Mouse (Mus musculus): Measurements from ENCODE around the gene Sec24c. TPM values are rescaled to one million over a fixed set of nuclear protein-coding genes. Genes with fewer than 3 reads are reported as not detected.
A peak's percentile ranks its signal among the peaks of the same experiment; 100 is the strongest.

Gene Sec24c
- polyA plus RNA-seq, 1 experiment from 2014 or later: 103 TPM

DNA sequence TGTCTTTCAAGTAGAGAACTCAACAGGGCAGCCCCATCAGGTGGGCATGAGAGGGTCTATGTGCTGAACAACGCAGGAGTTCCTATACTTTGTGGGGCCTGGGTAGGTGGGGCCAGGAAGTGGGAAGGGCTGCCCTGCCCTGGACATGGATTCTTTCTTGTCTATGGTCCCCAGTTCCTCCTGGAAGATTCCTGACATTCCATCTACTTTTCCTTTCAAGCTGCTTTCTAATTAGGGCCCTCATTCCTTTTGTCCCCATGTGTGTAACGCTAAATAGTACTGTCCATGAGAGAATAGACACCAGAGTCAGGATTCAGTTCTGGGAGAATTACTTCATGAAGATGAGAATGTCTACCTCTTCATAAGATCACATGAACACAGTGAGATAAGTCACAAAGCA is 10.5 kb upstream of the Sec24c start:
- H3K4me3 ChIP-seq: no peak overlapping the region
- no peak overlapping the region for H3K27ac ChIP-seq (replicated peaks)
- 78% methylated on average over 2 of the region's 2 CpGs for WGBS
- no peaks in the 10 kb centered on the region for H3K9me3 ChIP-seq (replicated peaks)
- H3K27me3 ChIP-seq (ENCODE audit: low read depth, poor library complexity, severe bottlenecking): peaks cover 49% of the 10 kb centered on the region
- no peak for DNase-seq (ENCODE audit: low spot score)
- H3K36me3 ChIP-seq: no peaks in the 10 kb centered on the region
- H3K4me1 ChIP-seq: peaks cover 28% of the 10 kb centered on the region

DNA sequence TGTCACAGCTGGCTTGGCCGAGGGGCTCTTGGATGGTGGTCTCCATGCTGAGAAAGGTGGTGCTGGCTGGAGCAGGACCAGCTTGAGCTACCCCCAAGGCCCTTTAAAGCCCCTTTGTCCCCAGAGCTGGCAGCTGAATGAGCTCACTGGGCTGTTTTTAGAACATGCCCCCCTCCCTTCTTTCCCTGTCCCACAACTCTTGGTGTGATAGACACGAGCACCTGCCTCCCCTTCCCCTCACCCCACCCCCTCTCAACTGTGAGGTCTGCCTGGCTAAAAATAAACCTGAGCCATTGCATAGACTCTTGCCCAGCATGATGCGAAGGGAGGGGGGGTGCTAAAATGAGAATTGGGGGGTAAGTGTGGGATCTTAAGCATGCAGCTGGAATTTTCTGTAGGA is 9.7 kb upstream of the Sec24c start:
- 71% methylated on average over 3 of the region's 3 CpGs for WGBS
- peaks cover 56% of the 10 kb centered on the region for H3K27me3 ChIP-seq (ENCODE audit: low read depth, poor library complexity, severe bottlenecking)
- no peaks in the 10 kb centered on the region for H3K9me3 ChIP-seq (replicated peaks)
- no peak overlapping the region for H3K4me3 ChIP-seq
- H3K4me1 ChIP-seq: peaks cover 28% of the 10 kb centered on the region
- H3K36me3 ChIP-seq: no peaks in the 10 kb centered on the region
- no peak for DNase-seq (ENCODE audit: low spot score)
- H3K27ac ChIP-seq (replicated peaks): no peak overlapping the region

DNA sequence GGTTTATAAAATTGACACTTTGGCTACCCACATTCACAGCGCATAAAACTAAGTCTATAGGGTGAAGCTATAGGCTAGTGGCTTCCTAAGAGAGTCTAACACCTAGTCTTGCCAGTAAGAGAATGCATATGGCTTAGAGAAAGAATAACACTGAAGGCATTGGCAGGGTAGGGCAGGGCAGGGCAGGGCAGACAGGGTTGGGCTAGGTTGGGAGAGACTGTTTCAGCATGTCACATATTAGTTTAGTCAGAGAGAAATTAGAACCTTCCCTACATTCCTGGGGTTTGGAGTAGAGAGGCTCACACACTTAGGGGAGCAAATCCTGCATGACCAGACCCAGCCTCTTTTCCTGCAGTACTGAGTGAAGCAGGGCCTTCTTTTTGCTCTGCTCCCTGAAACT is 6.6 kb upstream of the Sec24c start:
- Histone ChIP-seq H3K9me3 (replicated peaks) (no peaks in the 10 kb centered on the region), H3K4me3 (no peak overlapping the region), H3K4me1 (peaks cover 8% of the 10 kb centered on the region), H3K27ac (replicated peaks) (no peak overlapping the region), H3K36me3 (no peaks in the 10 kb centered on the region), H3K27me3 (ENCODE audit: low read depth, poor library complexity, severe bottlenecking) (peaks cover 43% of the 10 kb centered on the region)
- no peak for DNase-seq (ENCODE audit: low spot score)
- WGBS: 70% methylated on average over 1 of the region's 1 CpGs

DNA sequence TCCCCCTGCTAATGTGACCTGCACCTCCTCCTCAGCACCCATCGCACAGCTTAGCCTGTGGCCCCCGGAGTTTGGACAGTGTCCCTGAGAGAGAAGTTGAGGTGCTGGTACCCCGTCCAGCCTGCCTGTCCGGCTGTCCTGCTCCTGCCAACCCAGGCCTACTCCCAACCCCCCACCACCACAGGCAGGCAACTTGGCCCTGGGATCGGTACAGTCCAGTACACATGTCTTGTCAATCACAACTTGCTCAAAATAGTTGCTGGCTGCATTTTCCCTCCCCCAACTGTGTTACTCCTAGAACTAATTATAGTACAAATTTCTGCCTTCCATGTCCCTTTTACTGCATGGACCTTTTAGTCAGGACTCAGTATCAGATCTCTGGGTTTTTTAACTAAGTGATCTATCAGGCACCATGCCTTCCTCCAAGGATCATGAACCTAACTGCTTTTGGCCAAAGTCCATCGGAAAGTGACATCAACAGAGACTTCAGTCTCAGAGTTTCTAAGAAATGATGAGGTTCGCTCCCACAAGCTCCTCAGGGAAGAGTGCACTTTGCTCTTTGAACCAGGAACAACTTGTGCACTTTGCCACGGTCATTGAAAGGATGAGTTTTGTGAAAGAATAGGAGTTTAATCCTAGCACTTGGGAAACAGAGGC is 5.8 kb upstream of the Sec24c start, which contains the start of gene Synpo2l:
TSS of gene Synpo2l (minus strand) at position 201 of the 657 bp plus-strand sequence.
- H3K4me3 ChIP-seq: no peak within 1 kb of the TSS
- no peaks in the 10 kb centered on the region for H3K36me3 ChIP-seq
- no peaks in the 10 kb centered on the region for H3K9me3 ChIP-seq (replicated peaks)
- peaks cover 35% of the 10 kb centered on the region for H3K27me3 ChIP-seq (ENCODE audit: low read depth, poor library complexity, severe bottlenecking)
- DNase-seq (ENCODE audit: low spot score): no peak
- no peak within 1 kb of the TSS for H3K27ac ChIP-seq (replicated peaks)
- 87% methylated on average over 8 of the region's 8 CpGs for WGBS
- peaks cover 6% of the 10 kb centered on the region for H3K4me1 ChIP-seq

DNA sequence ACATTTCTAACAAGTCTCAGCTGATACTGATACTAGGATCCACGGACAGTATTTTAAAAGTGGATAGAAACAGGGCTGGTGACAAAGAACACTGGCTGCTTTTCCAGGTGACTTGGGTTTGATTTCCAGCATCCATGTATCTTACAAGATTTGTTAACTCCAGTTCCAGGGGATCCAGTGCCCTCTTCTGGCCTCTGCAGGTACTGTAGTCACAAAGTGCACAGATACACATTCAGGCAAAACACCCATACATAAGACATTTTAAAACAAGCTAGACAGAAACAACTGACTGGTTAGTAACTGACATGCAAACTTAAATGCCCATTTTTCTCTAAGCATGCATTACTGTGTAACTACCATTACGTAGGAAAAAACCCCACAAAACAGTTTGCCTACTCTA is 1.1 kb upstream of the Sec24c start:
- H3K27me3 ChIP-seq (ENCODE audit: low read depth, poor library complexity, severe bottlenecking): peaks cover 13% of the 10 kb centered on the region; the same call in 1 of the 2 replicates
- H3K36me3 ChIP-seq: peaks cover 25% of the 10 kb centered on the region
- H3K4me1 ChIP-seq: peaks cover 14% of the 10 kb centered on the region
- 92% methylated on average over 2 of the region's 2 CpGs for WGBS
- H3K27ac ChIP-seq (replicated peaks): no peak overlapping the region
- peak overlapping the region; percentile 84; the same call in 1 of the 2 replicates for H3K4me3 ChIP-seq
- peak; percentile 26 for DNase-seq (ENCODE audit: low spot score)
- no peaks in the 10 kb centered on the region for H3K9me3 ChIP-seq (replicated peaks)

DNA sequence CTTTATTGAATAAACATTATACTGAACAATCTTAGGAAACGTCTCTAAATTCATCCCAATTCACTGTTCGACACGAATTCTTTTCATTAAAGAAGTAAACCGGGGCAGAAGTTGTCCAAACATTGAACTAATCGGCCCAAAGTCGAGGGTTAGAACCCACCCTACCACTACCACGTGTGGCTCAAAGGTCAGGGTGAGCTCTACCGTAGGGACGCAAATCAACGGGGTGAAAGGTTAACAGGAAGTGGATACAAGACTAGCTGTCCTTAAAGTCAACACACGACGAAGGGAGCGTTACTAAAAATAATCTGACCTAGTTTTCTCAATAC is 409 bp upstream of the Sec24c start:
- Histone ChIP-seq H3K9me3 (replicated peaks) (no peaks in the 10 kb centered on the region), H3K27ac (replicated peaks) (peak overlapping the region; percentile 90), H3K4me3 (peak overlapping the region; percentile 84), H3K27me3 (ENCODE audit: low read depth, poor library complexity, severe bottlenecking) (peaks cover 11% of the 10 kb centered on the region; the same call in 1 of the 2 replicates), H3K36me3 (peaks cover 33% of the 10 kb centered on the region), H3K4me1 (peaks cover 14% of the 10 kb centered on the region)
- WGBS: 11% methylated on average over 13 of the region's 13 CpGs
- DNase-seq (ENCODE audit: low spot score): peak; percentile 22

DNA sequence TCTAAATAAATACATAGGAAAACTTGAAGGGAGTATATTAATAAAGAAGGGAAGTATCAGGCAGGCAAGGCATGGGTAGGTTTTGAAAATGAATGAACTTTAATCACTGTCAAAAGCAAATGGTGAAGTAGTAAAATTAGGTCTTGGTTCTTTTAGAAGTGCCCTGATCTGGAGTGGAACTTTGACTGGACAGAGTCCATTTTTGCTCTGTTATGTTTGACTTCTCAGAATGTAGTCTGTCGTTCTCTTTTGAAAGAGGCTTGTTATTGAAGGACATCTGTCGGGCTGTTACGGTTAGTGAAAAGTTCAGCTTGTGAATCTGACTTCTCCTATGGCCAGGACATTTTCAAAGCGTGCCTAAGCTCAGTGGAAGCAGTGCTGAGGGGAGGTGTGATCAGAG is 3.8 kb downstream of the Sec24c start:
- 95% methylated on average over 4 of the region's 4 CpGs for WGBS
- Histone ChIP-seq H3K4me1 (peaks cover 14% of the 10 kb centered on the region), H3K4me3 (no peak overlapping the region), H3K27ac (replicated peaks) (no peak overlapping the region), H3K27me3 (ENCODE audit: low read depth, poor library complexity, severe bottlenecking) (no peaks in the 10 kb centered on the region), H3K36me3 (peaks cover 75% of the 10 kb centered on the region), H3K9me3 (replicated peaks) (no peaks in the 10 kb centered on the region)
- no peak for DNase-seq (ENCODE audit: low spot score)

DNA sequence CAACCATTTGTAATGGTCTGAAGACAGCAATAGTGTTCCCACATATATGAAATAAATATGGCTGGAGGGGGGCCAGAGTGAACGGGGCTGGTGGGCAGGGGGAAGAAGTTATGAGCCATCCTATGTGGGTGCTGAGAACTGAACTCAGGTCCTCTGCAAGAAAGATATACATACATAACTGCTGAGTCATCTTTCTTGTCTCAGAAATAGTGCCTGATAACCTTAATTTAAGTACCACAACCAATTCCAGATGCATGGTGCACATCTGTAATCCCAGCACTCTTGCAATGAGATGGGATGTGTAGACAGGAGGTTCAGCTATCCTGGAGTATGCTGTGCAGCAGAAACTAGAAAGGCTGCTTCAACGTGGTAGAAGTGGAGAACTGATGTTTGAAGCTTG is 7.6 kb downstream of the Sec24c start:
- DNase-seq (ENCODE audit: low spot score): no peak
- WGBS: 90% methylated on average over 2 of the region's 2 CpGs
- Histone ChIP-seq H3K27ac (replicated peaks) (no peak overlapping the region), H3K9me3 (replicated peaks) (no peaks in the 10 kb centered on the region), H3K4me1 (no peaks in the 10 kb centered on the region), H3K36me3 (peaks cover 100% of the 10 kb centered on the region), H3K27me3 (ENCODE audit: low read depth, poor library complexity, severe bottlenecking) (no peaks in the 10 kb centered on the region), H3K4me3 (no peak overlapping the region)

DNA sequence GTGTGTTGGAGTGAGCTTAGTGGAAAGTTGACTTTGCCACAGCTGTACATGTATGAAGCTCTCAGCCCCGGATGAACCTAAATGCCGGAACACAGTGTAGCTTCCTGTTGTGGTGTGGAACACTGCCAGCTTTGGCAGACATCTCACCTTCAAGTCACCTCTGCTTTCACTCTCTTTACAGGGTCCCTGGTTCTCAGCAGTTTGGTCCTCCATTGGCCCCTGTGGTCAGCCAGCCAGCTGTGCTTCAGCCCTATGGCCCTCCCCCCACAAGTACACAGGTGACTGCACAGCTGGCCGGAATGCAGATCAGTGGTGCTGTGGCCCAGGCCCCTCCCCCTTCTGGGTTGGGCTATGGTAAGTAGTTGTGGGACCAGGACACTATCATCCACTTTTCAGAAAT is 8.4 kb downstream of the Sec24c start:
- Histone ChIP-seq H3K4me3 (no peak overlapping the region), H3K27me3 (ENCODE audit: low read depth, poor library complexity, severe bottlenecking) (no peaks in the 10 kb centered on the region), H3K27ac (replicated peaks) (no peak overlapping the region), H3K4me1 (no peaks in the 10 kb centered on the region), H3K9me3 (replicated peaks) (no peaks in the 10 kb centered on the region), H3K36me3 (peaks cover 100% of the 10 kb centered on the region)
- no peak for DNase-seq (ENCODE audit: low spot score)
- WGBS: 84% methylated on average over 3 of the region's 3 CpGs

DNA sequence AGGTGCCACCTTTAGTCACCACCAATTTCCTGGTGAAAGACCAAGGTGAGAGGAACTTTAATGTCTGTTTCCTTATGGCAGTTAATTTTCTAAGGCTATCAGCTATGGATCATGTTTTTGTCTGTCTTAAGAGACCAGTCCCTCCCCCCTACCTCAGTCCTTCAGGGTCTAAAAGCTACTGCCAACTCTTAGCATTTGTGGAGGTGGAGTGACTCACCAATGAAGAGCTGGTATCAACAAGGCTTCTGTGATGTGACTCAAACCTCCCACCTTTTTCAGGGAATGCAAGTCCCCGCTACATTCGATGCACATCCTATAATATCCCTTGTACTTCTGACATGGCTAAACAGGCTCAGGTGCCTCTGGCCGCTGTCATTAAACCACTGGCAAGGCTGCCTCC is 12.5 kb downstream of the Sec24c start:
- H3K4me1 ChIP-seq: no peaks in the 10 kb centered on the region
- no peaks in the 10 kb centered on the region for H3K9me3 ChIP-seq (replicated peaks)
- H3K4me3 ChIP-seq: no peak overlapping the region
- WGBS: 98% methylated on average over 3 of the region's 3 CpGs
- no peak for DNase-seq (ENCODE audit: low spot score)
- H3K27me3 ChIP-seq (ENCODE audit: low read depth, poor library complexity, severe bottlenecking): no peaks in the 10 kb centered on the region
- H3K36me3 ChIP-seq: peaks cover 100% of the 10 kb centered on the region
- no peak overlapping the region for H3K27ac ChIP-seq (replicated peaks)

DNA sequence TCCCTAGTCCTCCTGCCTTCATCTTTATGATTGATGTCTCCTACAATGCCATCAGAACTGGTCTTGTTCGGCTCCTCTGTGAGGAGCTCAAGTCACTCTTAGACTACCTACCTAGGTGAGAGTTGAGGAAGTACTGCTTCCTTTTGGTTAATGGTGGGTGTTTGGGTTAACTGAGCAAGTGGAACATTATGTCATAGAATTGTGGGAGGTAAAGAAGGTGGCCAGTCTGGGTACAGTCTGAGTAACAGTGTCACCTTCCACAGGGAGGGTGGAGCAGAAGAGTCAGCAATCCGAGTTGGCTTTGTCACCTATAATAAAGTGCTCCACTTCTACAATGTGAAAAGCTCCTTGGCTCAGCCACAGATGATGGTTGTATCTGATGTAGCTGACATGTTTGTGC is 14.9 kb downstream of the Sec24c start:
- peaks cover 100% of the 10 kb centered on the region for H3K36me3 ChIP-seq
- no peak overlapping the region for H3K4me3 ChIP-seq
- H3K9me3 ChIP-seq (replicated peaks): no peaks in the 10 kb centered on the region
- H3K4me1 ChIP-seq: no peaks in the 10 kb centered on the region; the same call in 1 of the 2 replicates
- no peaks in the 10 kb centered on the region for H3K27me3 ChIP-seq (ENCODE audit: low read depth, poor library complexity, severe bottlenecking)
- DNase-seq (ENCODE audit: low spot score): no peak
- WGBS: 91% methylated on average over 2 of the region's 2 CpGs
- no peak overlapping the region for H3K27ac ChIP-seq (replicated peaks)

DNA sequence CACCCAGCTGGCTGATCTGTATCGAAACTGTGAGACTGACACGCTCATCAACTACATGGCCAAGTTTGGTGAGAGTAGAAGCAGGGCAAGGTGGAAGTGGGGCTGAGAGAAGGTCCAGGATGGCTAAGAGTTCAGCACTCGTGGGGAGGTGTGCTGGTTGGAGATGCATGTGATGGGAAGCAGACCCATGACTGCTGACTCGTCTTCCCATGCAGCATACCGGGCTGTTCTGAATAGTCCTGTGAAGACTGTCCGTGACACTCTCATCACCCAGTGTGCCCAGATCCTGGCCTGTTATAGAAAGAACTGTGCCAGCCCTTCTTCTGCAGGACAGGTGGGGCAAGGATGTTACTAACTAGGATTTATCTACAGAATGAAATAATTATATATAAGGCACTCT is 17.7 kb downstream of the Sec24c start:
- Histone ChIP-seq H3K4me3 (no peak overlapping the region), H3K4me1 (peaks cover 18% of the 10 kb centered on the region), H3K9me3 (replicated peaks) (no peaks in the 10 kb centered on the region), H3K27me3 (ENCODE audit: low read depth, poor library complexity, severe bottlenecking) (no peaks in the 10 kb centered on the region), H3K27ac (replicated peaks) (no peak overlapping the region), H3K36me3 (peaks cover 78% of the 10 kb centered on the region)
- WGBS: 93% methylated on average over 6 of the region's 6 CpGs
- DNase-seq (ENCODE audit: low spot score): no peak

DNA sequence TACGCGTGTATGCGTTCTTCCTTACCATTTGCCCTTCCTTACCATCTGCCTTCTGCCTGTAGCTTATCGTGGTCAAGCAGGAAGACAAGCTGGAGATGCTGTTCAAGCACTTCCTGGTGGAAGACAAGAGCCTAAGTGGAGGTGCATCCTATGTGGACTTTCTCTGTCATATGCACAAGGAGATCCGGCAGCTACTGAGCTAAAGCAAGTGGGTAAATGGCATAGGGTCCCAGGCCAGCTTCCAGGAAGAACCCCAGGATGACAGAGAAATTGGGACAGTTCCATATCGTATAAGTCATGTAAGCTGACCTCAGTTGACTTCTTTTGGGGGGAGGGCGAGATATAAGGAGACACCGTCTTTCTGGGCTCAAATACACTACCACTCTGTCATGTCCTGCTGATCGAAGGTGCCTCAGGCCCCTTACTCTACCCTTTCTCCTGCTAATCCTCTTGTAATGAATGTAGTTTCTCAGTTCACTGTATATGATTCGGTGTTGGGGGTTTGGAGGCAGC is 19.5 kb downstream of the Sec24c start:
- peaks cover 37% of the 10 kb centered on the region for H3K4me1 ChIP-seq
- DNase-seq (ENCODE audit: low spot score): no peak
- H3K36me3 ChIP-seq: peaks cover 70% of the 10 kb centered on the region
- H3K4me3 ChIP-seq: no peak overlapping the region
- no peak overlapping the region for H3K27ac ChIP-seq (replicated peaks)
- no peaks in the 10 kb centered on the region for H3K27me3 ChIP-seq (ENCODE audit: low read depth, poor library complexity, severe bottlenecking)
- H3K9me3 ChIP-seq (replicated peaks): no peaks in the 10 kb centered on the region
- WGBS: 89% methylated on average over 10 of the region's 10 CpGs
